In genomic region chr7:44239913-44240312, GRCm38 (mm10) we compare ENCODE assay signal across 39 mouse cellular contexts. TPM values are rescaled to one million over a fixed set of nuclear protein-coding genes. Genes with fewer than 3 reads are reported as not detected.
"Had no signal": no experiment of that assay in that cellular context is flagged by ENCODE, and none has a peak within 500 bp of the region (broad histone marks: within the 10 kb centered on the region; RNA-seq: fewer than 3 reads in every experiment).

No protein-coding gene starts in this region.

- DNase-seq: cerebellum, adult 9-10 months; cerebellum, adult 9-11 months; cerebellum, postnatal 10 days; cerebellum, postnatal 14 days; cerebellum, postnatal 25 days; cerebellum, postnatal 36 days; embryo, embryonic 11 days; forebrain, postnatal 0 days; gastrocnemius, adult 2 months; gastrocnemius, postnatal 10 days; gastrocnemius, postnatal 14 days; gastrocnemius, postnatal 25 days; gastrocnemius, postnatal 36 days; heart, adult 11 months; heart, adult 18-20 months; heart, adult 2 months had no signal

- H3K4me3 ChIP-seq: embryonic facial prominence, embryonic 10.5 days; embryonic facial prominence, embryonic 12.5 days; embryonic facial prominence, embryonic 13.5 days; embryonic facial prominence, embryonic 15.5 days; erythroblast, embryonic 14.5 days; forebrain, embryonic 10.5 days; forebrain, embryonic 12.5 days; forebrain, embryonic 13.5 days; forebrain, embryonic 15.5 days; gastrocnemius, adult 2 months; heart, adult 2 months had no signal

- H3K27ac ChIP-seq: embryonic facial prominence, embryonic 10.5 days; embryonic facial prominence, embryonic 12.5 days; embryonic facial prominence, embryonic 13.5 days; embryonic facial prominence, embryonic 15.5 days; forebrain, embryonic 10.5 days; forebrain, embryonic 12.5 days; forebrain, embryonic 13.5 days; forebrain, embryonic 15.5 days; gastrocnemius, adult 2 months; heart, adult 2 months had no signal

- ATAC-seq: forebrain, embryonic 13.5 days; forebrain, embryonic 14.5 days; forebrain, embryonic 15.5 days; forebrain, embryonic 16.5 days had no signal

- H3K4me1 ChIP-seq: embryonic facial prominence, embryonic 10.5 days; embryonic facial prominence, embryonic 12.5 days; embryonic facial prominence, embryonic 13.5 days; embryonic facial prominence, embryonic 15.5 days; forebrain, embryonic 10.5 days; forebrain, embryonic 12.5 days; forebrain, embryonic 13.5 days; forebrain, embryonic 15.5 days had no signal

- H3K27me3 ChIP-seq: embryonic facial prominence, embryonic 12.5 days; embryonic facial prominence, embryonic 13.5 days; embryonic facial prominence, embryonic 15.5 days; forebrain, embryonic 12.5 days; forebrain, embryonic 15.5 days had no signal

- H3K9ac ChIP-seq: embryonic facial prominence, embryonic 12.5 days; embryonic facial prominence, embryonic 13.5 days; embryonic facial prominence, embryonic 15.5 days; forebrain, embryonic 12.5 days; forebrain, embryonic 13.5 days; forebrain, embryonic 15.5 days; forebrain, postnatal 0 days had no signal

- H3K9me3 ChIP-seq: embryonic facial prominence, embryonic 10.5 days; embryonic facial prominence, embryonic 12.5 days; embryonic facial prominence, embryonic 13.5 days; embryonic facial prominence, embryonic 15.5 days; forebrain, embryonic 10.5 days; forebrain, embryonic 12.5 days; forebrain, embryonic 13.5 days; forebrain, embryonic 15.5 days had no signal

- H3K4me2 ChIP-seq: embryonic facial prominence, embryonic 12.5 days; embryonic facial prominence, embryonic 13.5 days; embryonic facial prominence, embryonic 15.5 days; forebrain, embryonic 12.5 days; forebrain, embryonic 13.5 days; forebrain, embryonic 15.5 days had no signal

- H3K36me3 ChIP-seq: embryonic facial prominence, embryonic 10.5 days; embryonic facial prominence, embryonic 12.5 days; embryonic facial prominence, embryonic 13.5 days; embryonic facial prominence, embryonic 15.5 days; forebrain, embryonic 10.5 days; forebrain, embryonic 12.5 days; forebrain, embryonic 15.5 days had no signal

RNA-seq across cellular contexts. Expression of gene Gm36864, which starts 3.9 kb away (rescaled TPM):
- total RNA-seq: common myeloid progenitor, adult 5-6 weeks; forebrain, postnatal 0 days; gastrocnemius, adult 18-20 months; gastrocnemius, adult 2 months; gastrocnemius, adult 8-10 months; gastrocnemius, postnatal 10 days; gastrocnemius, postnatal 14 days; gastrocnemius, postnatal 25 days; gastrocnemius, postnatal 36 days; gastrocnemius, postnatal 4 days; granulocyte monocyte progenitor cell, adult 5-6 weeks; heart, adult 18-20 months; heart, adult 2 months; heart, adult 8-10 months had no signal
- polyA plus RNA-seq: cortical plate, adult 2 months; embryonic facial prominence, embryonic 11.5 days; embryonic facial prominence, embryonic 12.5 days; embryonic facial prominence, embryonic 14.5 days; erythroblast, embryonic 14.5 days; forebrain, embryonic 10.5 days; forebrain, embryonic 11.5 days; forebrain, embryonic 12.5 days; forebrain, embryonic 13.5 days; forebrain, embryonic 14.5 days; forebrain, embryonic 15.5 days; forebrain, embryonic 16.5 days; forebrain, postnatal 0 days; frontal cortex, adult 2 months; gonadal fat pad, adult 2 months; heart, adult 2 months had no signal

RNA-seq across cellular contexts. Expression of gene 1700028J19Rik, which starts 6.6 kb away (rescaled TPM):
- total RNA-seq: gastrocnemius, adult 18-20 months; gastrocnemius, adult 2 months; gastrocnemius, adult 8-10 months had no signal
- polyA plus RNA-seq: erythroblast, embryonic 14.5 days had no signal

RNA-seq across cellular contexts. Expression of gene Klk1, which starts 14.8 kb away (rescaled TPM):
- total RNA-seq: common myeloid progenitor, adult 5-6 weeks; forebrain, postnatal 0 days; gastrocnemius, adult 2 months; gastrocnemius, postnatal 10 days; gastrocnemius, postnatal 25 days; gastrocnemius, postnatal 4 days; granulocyte monocyte progenitor cell, adult 5-6 weeks; heart, adult 2 months had no signal
- polyA plus RNA-seq: cortical plate, adult 2 months; embryonic facial prominence, embryonic 10.5 days; embryonic facial prominence, embryonic 11.5 days; embryonic facial prominence, embryonic 12.5 days; embryonic facial prominence, embryonic 13.5 days; embryonic facial prominence, embryonic 14.5 days; embryonic facial prominence, embryonic 15.5 days; erythroblast, embryonic 14.5 days; forebrain, embryonic 10.5 days; forebrain, embryonic 11.5 days; forebrain, embryonic 12.5 days; forebrain, embryonic 13.5 days; forebrain, embryonic 14.5 days; forebrain, embryonic 15.5 days; forebrain, embryonic 16.5 days; forebrain, postnatal 0 days; frontal cortex, adult 2 months had no signal

RNA-seq across cellular contexts. Expression of gene Acp4, which starts 17.3 kb away (rescaled TPM):
- total RNA-seq: common myeloid progenitor, adult 5-6 weeks; forebrain, postnatal 0 days; gastrocnemius, adult 18-20 months; gastrocnemius, adult 2 months; gastrocnemius, adult 8-10 months; gastrocnemius, postnatal 10 days; gastrocnemius, postnatal 14 days; gastrocnemius, postnatal 25 days; gastrocnemius, postnatal 36 days; gastrocnemius, postnatal 4 days; granulocyte monocyte progenitor cell, adult 5-6 weeks; heart, adult 18-20 months; heart, adult 2 months; heart, adult 8-10 months had no signal
- polyA plus RNA-seq: cortical plate, adult 2 months; embryonic facial prominence, embryonic 10.5 days; embryonic facial prominence, embryonic 11.5 days; erythroblast, embryonic 14.5 days; forebrain, embryonic 10.5 days; forebrain, embryonic 11.5 days; forebrain, embryonic 14.5 days; forebrain, embryonic 15.5 days; forebrain, embryonic 16.5 days; frontal cortex, adult 2 months; gonadal fat pad, adult 2 months; heart, adult 2 months had no signal
